ENCODE assay signal across 11 mouse cellular contexts in genomic region chr4:121003611-121004091, GRCm38 (mm10). TPM values are rescaled to one million over a fixed set of nuclear protein-coding genes. Genes with fewer than 3 reads are reported as not detected.
DNase-seq lines count a peak whose midpoint lies in the region; ATAC-seq and TF ChIP-seq lines count a peak whose summit lies in the region.
"Had no signal": no experiment of that assay in that cellular context is flagged by ENCODE, and none has a peak within 500 bp of the region (broad histone marks: within the 10 kb centered on the region; RNA-seq: fewer than 3 reads in every experiment).

No protein-coding gene starts in this region.

- H3K4me1 ChIP-seq in hindbrain, postnatal 0 days (ENCODE audit: insufficient read depth, low read length): peaks cover 25% of the 10 kb centered on the region

- WGBS in hindbrain, postnatal 0 days: 6% methylated on average over 3 of the region's 3 CpGs

- no peak overlapping the region; the same call in 1 of the 2 replicates for H3K4me3 ChIP-seq in layer of hippocampus, adult 2 months
- H3K4me3 ChIP-seq in hindbrain, postnatal 0 days (ENCODE audit: low read length): no peak overlapping the region
- no peak overlapping the region for H3K4me3 ChIP-seq in myocyte
- H3K4me3 ChIP-seq: embryonic facial prominence, embryonic 15.5 days; stomach, embryonic 15.5 days had no signal

- H3K27me3 ChIP-seq in hindbrain, postnatal 0 days (ENCODE audit: insufficient read depth, low read length): no peaks in the 10 kb centered on the region
- no peaks in the 10 kb centered on the region for H3K27me3 ChIP-seq in myocyte (ENCODE audit: control insufficient read depth, insufficient read depth, insufficient read length)
- H3K27me3 ChIP-seq: embryonic facial prominence, embryonic 15.5 days; Patski; stomach, embryonic 15.5 days had no signal

- H3K27ac ChIP-seq in layer of hippocampus, adult 2 months: peak overlapping the region; percentile 90
- peak overlapping the region; percentile 83 for H3K27ac ChIP-seq in hindbrain, postnatal 0 days
- H3K27ac ChIP-seq: embryonic facial prominence, embryonic 15.5 days had no signal

- peaks cover 45% of the 10 kb centered on the region for H3K79me2 ChIP-seq in myocyte (ENCODE audit: control insufficient read depth, insufficient read depth)

- H3K36me3 ChIP-seq in hindbrain, postnatal 0 days (ENCODE audit: insufficient read depth, low read length): no peaks in the 10 kb centered on the region
- no peaks in the 10 kb centered on the region for H3K36me3 ChIP-seq in myocyte (ENCODE audit: control insufficient read depth, insufficient read depth)
- H3K36me3 ChIP-seq: embryonic facial prominence, embryonic 15.5 days; stomach, embryonic 15.5 days had no signal

- no peak overlapping the region; the same call in 1 of the 2 replicates for H3K9ac ChIP-seq in hindbrain, postnatal 0 days (replicated peaks; ENCODE audit: low read length)
- H3K9ac ChIP-seq: embryonic facial prominence, embryonic 15.5 days; stomach, embryonic 15.5 days had no signal

- no peak overlapping the region for H3ac ChIP-seq in myocyte (ENCODE audit: control insufficient read depth, insufficient read length)

- no peak for TF ChIP-seq CTCF in layer of hippocampus, adult 2 months (conservative IDR thresholded peaks at IDR 0.05)
- no peak for TF ChIP-seq CTCF in hindbrain, postnatal 0 days (IDR thresholded peaks at IDR 0.05; ENCODE audit: low read depth)

- peak overlapping the region; percentile 30 for H3K4me2 ChIP-seq in hindbrain, postnatal 0 days (ENCODE audit: low read depth, low read length)
- peak overlapping the region; percentile 69 for H3K4me2 ChIP-seq in myocyte (ENCODE audit: low read depth)
- H3K4me2 ChIP-seq: embryonic facial prominence, embryonic 15.5 days; stomach, embryonic 15.5 days had no signal

- no peaks in the 10 kb centered on the region for H3K9me3 ChIP-seq in hindbrain, postnatal 0 days (ENCODE audit: low read length)
- H3K9me3 ChIP-seq: embryonic facial prominence, embryonic 15.5 days; stomach, embryonic 15.5 days had no signal

- TF ChIP-seq POLR2A in myocyte (IDR thresholded peaks at IDR 0.05; ENCODE audit: insufficient read length, low read depth): no peak

- DNase-seq in layer of hippocampus, adult 2 months (ENCODE audit: low spot score in 2 of 2): peak in 1 of 2 experiments; percentile 28
- no peak for DNase-seq in layer of hippocampus, adult 11-12 months (ENCODE audit: low spot score)
- DNase-seq in embryo, embryonic 9.5 days (ENCODE audit: extremely low spot score): peak; percentile 24
- DNase-seq in hindbrain, postnatal 0 days (ENCODE audit: low spot score): peak; percentile 76
- DNase-seq in thymus, postnatal 36 days: no peak
- DNase-seq in thymus, postnatal 10 days (ENCODE audit: low spot score in 2 of 2): no peak
- DNase-seq in T-cell, adult 2 months (ENCODE audit: low spot score): no peak

- peak; percentile 78 for ATAC-seq in hindbrain, postnatal 0 days

TF ChIP-seq in myocyte, 11 proteins besides CTCF, POLR2A, EP300 and RAD21:
- TF ChIP-seq MYOD1 (IDR thresholded peaks at IDR 0.05; ENCODE audit: control insufficient read depth in 1 of 3, insufficient read length in 2 of 3, low read depth in 2 of 3) (no peak), MAX (IDR thresholded peaks at IDR 0.05; ENCODE audit: low read depth) (no peak), POLR2AphosphoS2 (IDR thresholded peaks at IDR 0.05; ENCODE audit: insufficient read length, low read depth) (no peak), TCF12 (IDR thresholded peaks at IDR 0.05; ENCODE audit: insufficient read depth, poor library complexity, severe bottlenecking) (no peak), SRF (IDR thresholded peaks at IDR 0.05; ENCODE audit: control insufficient read depth, insufficient read length, low read depth) (no peak), CEBPB (IDR thresholded peaks at IDR 0.05; ENCODE audit: insufficient read depth, poor library complexity, severe bottlenecking) (no peak), USF1 (IDR thresholded peaks at IDR 0.05; ENCODE audit: low read depth) (no peak), REST (IDR thresholded peaks at IDR 0.05; ENCODE audit: insufficient read depth, insufficient read length) (no peak), TCF3 (IDR thresholded peaks at IDR 0.05; ENCODE audit: insufficient read length, low read depth) (no peak), MYOG (IDR thresholded peaks at IDR 0.05; ENCODE audit: control insufficient read depth in 1 of 3, insufficient read depth in 1 of 3, insufficient read length in 2 of 3, low read depth in 2 of 3) (no peak), E2F4 (IDR thresholded peaks at IDR 0.05; ENCODE audit: insufficient read depth) (no peak)

RNA-seq across cellular contexts. Expression of gene Smap2, which starts 13.4 kb away (rescaled TPM):
- 100 to 1,000 TPM; 152 to 166 TPM for total RNA-seq in layer of hippocampus, adult 2 months (2021)
- total RNA-seq in hindbrain, postnatal 0 days (2014; rRNA removed): 78.4 and 79.8 TPM in 2 replicates
- 37.4 and 42.0 TPM in 2 replicates for polyA plus RNA-seq in hindbrain, postnatal 0 days (2015; fragmentation: Nextera tagmentation; extraction: Ambion mirVana)
- polyA plus RNA-seq in myocyte (2012; fragmentation: generic; extraction: Trizol): 31.3 TPM

RNA-seq across cellular contexts. Expression of gene Col9a2, which starts 35.5 kb away (rescaled TPM):
- total RNA-seq in layer of hippocampus, adult 2 months (2021): 1 to 10 TPM; 2.8 to 5.0 TPM
- total RNA-seq in hindbrain, postnatal 0 days (2014; rRNA removed): 39.8 and 43.5 TPM in 2 replicates
- polyA plus RNA-seq in hindbrain, postnatal 0 days (2015; fragmentation: Nextera tagmentation; extraction: Ambion mirVana): 22.8 and 23.8 TPM in 2 replicates
- not detected for polyA plus RNA-seq in myocyte (2012; fragmentation: generic; extraction: Trizol)

RNA-seq across cellular contexts. Expression of gene Zfp69, which starts 52.2 kb away (rescaled TPM):
- total RNA-seq in layer of hippocampus, adult 2 months (2021): 1 to 10 TPM; 1.5 to 1.7 TPM
- 1.8 and 2.8 TPM in 2 replicates for total RNA-seq in hindbrain, postnatal 0 days (2014; rRNA removed)
- 4.5 and 4.8 TPM in 2 replicates for polyA plus RNA-seq in hindbrain, postnatal 0 days (2015; fragmentation: Nextera tagmentation; extraction: Ambion mirVana)
- 0.61 TPM for polyA plus RNA-seq in myocyte (2012; fragmentation: generic; extraction: Trizol)

Comparison
In these comparisons a context has a peak if more than half of its experiments do, and no peak if none do; other contexts are left out.
1. DNase-seq: peak in embryo, embryonic 9.5 days (single experiment) and hindbrain, postnatal 0 days (single experiment); none in layer of hippocampus, adult 11-12 months (single experiment), thymus, postnatal 36 days (0 of 2), thymus, postnatal 10 days (0 of 2) and T-cell, adult 2 months (single experiment).